Mouse (Mus musculus): Measurements from ENCODE around the gene Gm49333.

Gm49333 gene

GRCm38 (mm10) chr16:20690774-20691173 is 79.4 kb downstream of the Gm49333 start:
- no peak for DNase-seq (ENCODE audit: low spot score)

GRCm38 (mm10) chr16:20691617-20692016 is 80.2 kb downstream of the Gm49333 start:
- no peak for DNase-seq (ENCODE audit: low spot score)

- DNase-seq (ENCODE audit: low spot score) = no peak
Observed at GRCm38 (mm10) chr16:20692241-20692965, 81.0 kb downstream of the Gm49333 start.

GRCm38 (mm10) chr16:20693111-20693701 is 81.8 kb downstream of the Gm49333 start, which contains the start of gene Fam131a:
Gene Fam131a, plus strand, starts transcription at chr16:20693241.
- DNase-seq (ENCODE audit: low spot score) = peak; percentile 95

GRCm38 (mm10) chr16:20694781-20695180 is 83.4 kb downstream of the Gm49333 start:
- no peak for DNase-seq (ENCODE audit: low spot score)
